Comparison of ENCODE assay signal across 10 mouse cellular contexts in genomic region chrX:51767457-51767856, GRCm38 (mm10). TPM values are rescaled to one million over a fixed set of nuclear protein-coding genes. Genes with fewer than 3 reads are reported as not detected.
DNase-seq lines count a peak whose midpoint lies in the region; ATAC-seq and TF ChIP-seq lines count a peak whose summit lies in the region.
"Had no signal": no experiment of that assay in that cellular context is flagged by ENCODE, and none has a peak within 500 bp of the region (broad histone marks: within the 10 kb centered on the region; RNA-seq: fewer than 3 reads in every experiment).

No protein-coding gene starts in this region.

- H3K9ac ChIP-seq in liver, postnatal 0 days (replicated peaks) = no peak overlapping the region

- 6% methylated on average over 1 of the region's 1 CpGs for WGBS in liver, postnatal 0 days (ENCODE audit: insufficient replicate concordance)

- no peak overlapping the region for H3K4me3 ChIP-seq in gastrocnemius, adult 2 months
- H3K4me3 ChIP-seq in liver, postnatal 0 days (ENCODE audit: low read depth, low read length) = no peak overlapping the region
- H3K4me3 ChIP-seq: midbrain, embryonic 10.5 days had no signal

- no peaks in the 10 kb centered on the region for H3K27me3 ChIP-seq in liver, postnatal 0 days (ENCODE audit: insufficient read depth, low read length)

- no peak for TF ChIP-seq EP300 in liver, postnatal 0 days (IDR thresholded peaks at IDR 0.05; ENCODE audit: low read depth)

- H3K9me3 ChIP-seq in liver, postnatal 0 days (ENCODE audit: low read length) = no peaks in the 10 kb centered on the region
- H3K9me3 ChIP-seq: midbrain, embryonic 10.5 days had no signal

- ATAC-seq in liver, postnatal 0 days = no peak

- intact Hi-C loops in gastrocnemius, adult 2 months (cut with DNase I) = loop anchor here (10.0 kb wide), 1 partner anchor 607 kb away; no protein-coding TSS in a partner anchor

- no peaks in the 10 kb centered on the region for H3K4me1 ChIP-seq in liver, postnatal 0 days (ENCODE audit: insufficient read depth)

- no peak overlapping the region for H3K27ac ChIP-seq in gastrocnemius, adult 2 months
- no peak overlapping the region for H3K27ac ChIP-seq in liver, postnatal 0 days (ENCODE audit: low read depth)
- H3K27ac ChIP-seq: midbrain, embryonic 10.5 days had no signal

- peak; percentile 58 for TF ChIP-seq CTCF in gastrocnemius, adult 2 months (IDR thresholded peaks at IDR 0.05)
- TF ChIP-seq CTCF in liver, postnatal 0 days (IDR thresholded peaks at IDR 0.05; ENCODE audit: low read depth) = peak; percentile 35

- peak; percentile 20 for DNase-seq in gastrocnemius, adult 2 months
- DNase-seq in gastrocnemius, postnatal 25 days = no peak
- no peak for DNase-seq in liver, postnatal 0 days
- no peak for DNase-seq in liver
- DNase-seq in adrenal gland, postnatal 10 days = peak; percentile 38
- peak; percentile 43 for DNase-seq in kidney, postnatal 4 days
- no peak for DNase-seq in urinary bladder, adult 18-20 months (ENCODE audit: low spot score in 2 of 2)
- no peak for DNase-seq in frontal cortex, postnatal 25 days (ENCODE audit: low spot score in 2 of 2)

- no peak overlapping the region for H3K4me2 ChIP-seq in liver, postnatal 0 days (ENCODE audit: low read depth, low read length)

- H3K36me3 ChIP-seq in liver, postnatal 0 days (replicated peaks; ENCODE audit: insufficient read depth, low read length) = no peaks in the 10 kb centered on the region
- H3K36me3 ChIP-seq: midbrain, embryonic 10.5 days had no signal

RNA-seq across cellular contexts. Expression of gene Usp26, which starts 33.6 kb away (rescaled TPM):
- total RNA-seq in gastrocnemius, adult 2 months (2021) = not detected
- total RNA-seq in gastrocnemius, postnatal 25 days (2021) = not detected
- polyA plus RNA-seq in liver, postnatal 0 days (2015; fragmentation: Nextera tagmentation; extraction: Ambion mirVana) = not detected in 2 replicates
- total RNA-seq in adrenal gland, postnatal 10 days (2021) = not detected
- total RNA-seq: layer of hippocampus, adult 18-20 months had no signal
- polyA plus RNA-seq: midbrain, embryonic 10.5 days had no signal

Comparison
In these comparisons a context has a peak if more than half of its experiments do, and no peak if none do; other contexts are left out.
1. DNase-seq: peak in gastrocnemius, adult 2 months (single experiment), adrenal gland, postnatal 10 days (single experiment) and kidney, postnatal 4 days (2 of 2); none in gastrocnemius, postnatal 25 days (single experiment), liver, postnatal 0 days (single experiment), liver (single experiment), urinary bladder, adult 18-20 months (0 of 2) and frontal cortex, postnatal 25 days (0 of 2).